Mouse (Mus musculus): Measurements from ENCODE around the gene Clstn2. TPM values are rescaled to one million over a fixed set of nuclear protein-coding genes. Genes with fewer than 3 reads are reported as not detected.

The Clstn2 gene
- polyA plus RNA-seq, 1 experiment from 2014 or later, result 2.8 TPM

GRCm38 (mm10) chr9:97476456-97476855 lies 556.5 kb downstream of the Clstn2 start:
- H3K27ac ChIP-seq, result no peak overlapping the region

DNA sequence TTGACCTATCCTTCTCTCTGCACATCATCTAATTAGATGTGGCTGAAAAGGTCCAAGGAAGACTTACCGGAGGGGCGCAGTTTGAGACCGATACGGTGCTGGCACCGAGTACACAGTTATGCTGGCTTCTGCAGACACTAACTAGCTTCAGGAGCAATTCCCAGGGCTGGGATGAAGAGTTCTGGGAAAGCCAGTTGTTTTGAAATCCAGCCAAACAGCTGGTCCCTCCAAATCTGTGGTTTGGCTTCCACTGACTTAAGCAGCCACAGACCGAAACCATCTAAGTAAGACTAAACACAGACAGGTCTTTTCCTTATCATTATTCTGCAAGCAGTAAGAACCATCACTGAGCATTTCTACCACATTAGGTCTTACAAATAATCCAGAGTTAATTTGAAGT lies 558.1 kb downstream of the Clstn2 start:
- WGBS, result 93% methylated on average over 6 of the region's 6 CpGs

More at GRCm38 (mm10) chr9:97476456-97476855, 556.5 kb downstream of the Clstn2 start:
- no peak overlapping the region for H3K4me2 ChIP-seq
- H3K9ac ChIP-seq, result no peak overlapping the region
- H3K4me1 ChIP-seq, result peaks cover 3% of the 10 kb centered on the region; the same call in 1 of the 2 replicates
- H3K9me3 ChIP-seq, result no peaks in the 10 kb centered on the region
- H3K27me3 ChIP-seq, result no peaks in the 10 kb centered on the region
- 85% methylated on average over 3 of the region's 3 CpGs for WGBS
- no peak overlapping the region for H3K4me3 ChIP-seq (replicated peaks)
- no peak for ATAC-seq (ENCODE audit: low FRiP score)
- H3K36me3 ChIP-seq (replicated peaks), result no peaks in the 10 kb centered on the region

GRCm38 (mm10) chr9:97471014-97471591 lies 561.9 kb downstream of the Clstn2 start:
- Histone ChIP-seq H3K27ac (no peak overlapping the region), H3K36me3 (replicated peaks) (no peaks in the 10 kb centered on the region), H3K4me1 (no peaks in the 10 kb centered on the region), H3K9ac (no peak overlapping the region), H3K4me3 (replicated peaks) (no peak overlapping the region), H3K4me2 (no peak overlapping the region), H3K9me3 (no peaks in the 10 kb centered on the region), H3K27me3 (no peaks in the 10 kb centered on the region)
- ATAC-seq (ENCODE audit: low FRiP score), result no peak
- WGBS, result 76% methylated on average over 7 of the region's 7 CpGs

More for the DNA sequence above, 558.1 kb downstream of the Clstn2 start:
- Histone ChIP-seq H3K4me2 (no peak overlapping the region), H3K36me3 (replicated peaks) (no peaks in the 10 kb centered on the region), H3K9ac (no peak overlapping the region), H3K27me3 (no peaks in the 10 kb centered on the region), H3K4me3 (replicated peaks) (no peak overlapping the region), H3K27ac (no peak overlapping the region), H3K9me3 (no peaks in the 10 kb centered on the region), H3K4me1 (peaks cover 3% of the 10 kb centered on the region; the same call in 1 of the 2 replicates)
- no peak for ATAC-seq (ENCODE audit: low FRiP score)

DNA sequence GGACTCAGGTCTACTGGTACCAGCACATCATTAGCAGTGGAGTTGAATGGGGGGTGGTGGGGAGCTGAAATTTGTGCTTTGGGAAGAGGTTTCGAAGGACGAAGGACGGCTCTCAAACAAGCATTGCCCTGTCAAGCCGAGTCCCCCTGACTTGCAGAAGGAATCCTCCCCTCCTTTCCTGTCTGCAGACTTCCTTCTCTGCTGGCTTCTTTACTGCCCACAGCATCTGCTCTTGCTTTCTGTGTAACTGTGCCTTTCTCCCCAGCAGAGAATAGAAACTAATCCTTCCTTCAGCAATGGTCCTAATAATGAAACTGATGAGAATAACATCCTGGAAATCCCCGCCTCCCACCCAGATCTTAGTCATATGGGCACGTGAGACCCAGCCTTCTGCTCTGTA lies 572.5 kb downstream of the Clstn2 start:
- WGBS, result 71% methylated on average over 6 of the region's 6 CpGs
- no peak for ATAC-seq (ENCODE audit: low FRiP score)

DNA sequence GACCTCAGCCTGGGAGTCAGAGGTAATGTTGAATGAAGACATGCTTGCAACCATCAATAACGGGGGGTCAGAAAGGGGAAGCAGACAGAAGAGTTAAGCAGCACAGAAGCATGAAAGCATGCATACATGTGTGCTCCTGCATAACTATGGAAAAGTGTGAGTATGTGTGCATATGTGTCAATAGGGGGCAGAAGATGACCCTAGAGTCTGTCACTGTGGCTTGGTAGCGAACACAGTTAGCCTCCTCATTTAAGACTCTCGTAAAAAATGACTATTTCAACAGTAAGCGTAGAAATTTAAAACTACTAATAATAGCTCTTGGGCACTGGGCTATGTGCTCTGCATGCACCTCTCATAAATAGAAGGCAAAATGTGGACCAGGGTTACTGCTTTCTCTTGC lies 573.2 kb downstream of the Clstn2 start:
- H3K27ac ChIP-seq, result no peak overlapping the region
- no peaks in the 10 kb centered on the region for H3K4me1 ChIP-seq
- no peaks in the 10 kb centered on the region for H3K9me3 ChIP-seq
- no peaks in the 10 kb centered on the region for H3K27me3 ChIP-seq
- no peak overlapping the region for H3K4me3 ChIP-seq (replicated peaks)
- WGBS, result 82% methylated on average over 4 of the region's 4 CpGs
- H3K36me3 ChIP-seq (replicated peaks), result no peaks in the 10 kb centered on the region
- no peak for ATAC-seq (ENCODE audit: low FRiP score)
- H3K4me2 ChIP-seq, result no peak overlapping the region
- H3K9ac ChIP-seq, result no peak overlapping the region

More for the DNA sequence above, 572.5 kb downstream of the Clstn2 start:
- Histone ChIP-seq H3K36me3 (replicated peaks) (no peaks in the 10 kb centered on the region), H3K4me3 (replicated peaks) (no peak overlapping the region), H3K27me3 (no peaks in the 10 kb centered on the region), H3K27ac (no peak overlapping the region), H3K4me2 (no peak overlapping the region), H3K9ac (no peak overlapping the region), H3K4me1 (no peaks in the 10 kb centered on the region), H3K9me3 (no peaks in the 10 kb centered on the region)

DNA sequence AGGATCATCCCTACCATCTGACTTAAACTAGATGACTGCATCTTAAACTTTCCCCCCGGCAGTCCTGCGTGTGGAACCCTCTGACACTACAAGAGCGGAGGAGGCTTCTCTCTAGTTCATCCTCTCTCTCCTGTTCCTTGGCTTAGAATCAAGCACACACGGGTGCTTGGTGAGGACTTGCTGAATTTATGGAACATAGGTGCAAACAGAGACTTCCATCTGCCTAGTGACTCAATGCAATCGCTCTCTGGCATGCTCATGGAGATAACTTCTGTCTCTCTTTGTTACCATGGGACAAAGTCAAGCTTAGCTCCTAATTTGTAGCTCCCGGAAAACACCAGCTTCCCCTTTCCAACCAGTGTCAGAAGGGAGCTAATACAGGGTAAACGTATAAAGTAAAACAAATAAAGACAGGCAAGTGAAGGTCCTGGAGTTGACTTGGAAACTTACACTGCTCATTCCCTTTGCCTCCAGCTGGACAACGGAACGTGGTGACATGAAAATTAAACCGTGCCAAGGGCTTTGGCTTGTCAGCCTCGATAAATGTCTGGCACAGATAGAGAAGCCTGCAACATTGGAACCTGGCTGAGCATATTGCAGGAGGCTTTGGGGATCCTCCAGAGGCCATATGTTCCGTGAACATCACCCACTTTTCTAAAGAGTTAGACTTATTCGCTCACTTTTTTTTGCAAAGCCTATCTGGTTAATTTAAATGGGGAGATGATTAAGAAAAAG lies 583.5 kb downstream of the Clstn2 start:
- Histone ChIP-seq H3K36me3 (replicated peaks) (no peaks in the 10 kb centered on the region), H3K4me3 (replicated peaks) (no peak overlapping the region), H3K9me3 (no peaks in the 10 kb centered on the region), H3K4me1 (no peaks in the 10 kb centered on the region), H3K4me2 (no peak overlapping the region), H3K27me3 (no peaks in the 10 kb centered on the region), H3K9ac (no peak overlapping the region), H3K27ac (no peak overlapping the region)
- no peak for ATAC-seq (ENCODE audit: low FRiP score)
- 90% methylated on average over 13 of the region's 13 CpGs for WGBS

- no peaks in the 10 kb centered on the region for H3K4me1 ChIP-seq
- no peak overlapping the region for H3K4me2 ChIP-seq
- no peaks in the 10 kb centered on the region for H3K27me3 ChIP-seq
- WGBS, result 89% methylated on average over 7 of the region's 7 CpGs
- H3K36me3 ChIP-seq (replicated peaks), result no peaks in the 10 kb centered on the region
- no peaks in the 10 kb centered on the region for H3K9me3 ChIP-seq
- H3K27ac ChIP-seq, result no peak overlapping the region
- H3K4me3 ChIP-seq (replicated peaks), result no peak overlapping the region
- no peak for ATAC-seq (ENCODE audit: low FRiP score)
- H3K9ac ChIP-seq, result no peak overlapping the region
These were observed 592.9 kb downstream of the Clstn2 start for GRCm38 (mm10) chr9:97439872-97440636.

DNA sequence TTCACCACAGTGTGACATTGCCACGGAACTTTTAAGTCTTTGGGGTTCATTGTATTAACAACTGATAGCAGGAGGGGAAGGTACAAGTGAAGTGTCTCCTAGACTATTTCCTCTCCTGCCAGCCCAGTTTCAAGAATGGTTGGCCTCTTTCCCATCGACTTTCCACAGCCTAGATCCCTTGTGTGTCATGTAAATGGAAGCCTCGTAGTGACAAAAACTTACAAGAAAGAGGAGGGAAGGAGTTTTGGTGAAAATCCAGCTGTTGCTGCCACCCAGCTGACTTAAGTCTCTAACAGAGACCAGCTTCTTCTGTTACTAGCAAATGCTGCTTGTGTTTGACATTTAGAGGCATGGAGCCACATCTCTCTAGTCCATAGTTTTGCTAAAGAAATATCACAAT lies 598.3 kb downstream of the Clstn2 start:
- Histone ChIP-seq H3K4me1 (no peaks in the 10 kb centered on the region), H3K4me2 (no peak overlapping the region), H3K36me3 (replicated peaks) (no peaks in the 10 kb centered on the region), H3K4me3 (replicated peaks) (no peak overlapping the region), H3K9me3 (no peaks in the 10 kb centered on the region), H3K9ac (no peak overlapping the region), H3K27me3 (no peaks in the 10 kb centered on the region), H3K27ac (no peak overlapping the region)
- 65% methylated on average over 3 of the region's 3 CpGs for WGBS
- ATAC-seq (ENCODE audit: low FRiP score), result no peak

GRCm38 (mm10) chr9:97429885-97430449 lies 603.0 kb downstream of the Clstn2 start:
- no peak overlapping the region for H3K4me3 ChIP-seq (replicated peaks)
- H3K9ac ChIP-seq, result no peak overlapping the region
- H3K4me1 ChIP-seq, result no peaks in the 10 kb centered on the region
- no peak overlapping the region for H3K4me2 ChIP-seq
- 79% methylated on average over 1 of the region's 1 CpGs for whole genome bisulfite sequencing
- H3K27ac ChIP-seq, result no peak overlapping the region
- no peak for ATAC-seq (ENCODE audit: low FRiP score)
- no peaks in the 10 kb centered on the region for H3K36me3 ChIP-seq (replicated peaks)
- no peaks in the 10 kb centered on the region for H3K9me3 ChIP-seq
- no peaks in the 10 kb centered on the region for H3K27me3 ChIP-seq

- no peak for ATAC-seq (ENCODE audit: low FRiP score)
- 82% methylated on average over 7 of the region's 7 CpGs for WGBS
These were observed 604.9 kb downstream of the Clstn2 start for GRCm38 (mm10) chr9:97428127-97428526.

DNA sequence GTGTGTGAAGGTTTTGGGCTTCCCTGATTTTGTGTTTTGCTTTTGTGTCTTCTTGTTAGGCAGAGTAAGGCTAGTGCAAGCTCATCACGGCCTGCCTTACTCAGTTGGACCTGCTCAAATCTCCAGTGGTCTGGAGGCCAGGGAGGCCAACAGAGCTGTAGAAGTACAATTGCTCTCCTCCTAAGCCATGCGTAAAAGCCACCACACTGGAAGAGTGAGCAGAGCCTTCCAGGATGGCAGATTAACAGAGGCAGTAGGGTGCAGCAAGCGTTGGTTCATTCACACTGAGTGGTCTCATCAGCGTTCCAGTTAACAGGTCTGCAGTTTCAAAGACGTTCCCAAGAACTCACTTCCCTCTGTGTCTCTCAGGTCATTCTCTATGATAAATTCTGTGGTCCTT lies 612.1 kb downstream of the Clstn2 start:
- H3K4me1 ChIP-seq, result no peaks in the 10 kb centered on the region
- WGBS, result 73% methylated on average over 5 of the region's 5 CpGs

More at GRCm38 (mm10) chr9:97428127-97428526, 604.9 kb downstream of the Clstn2 start:
- Histone ChIP-seq H3K36me3 (replicated peaks) (no peaks in the 10 kb centered on the region), H3K27me3 (no peaks in the 10 kb centered on the region), H3K4me3 (replicated peaks) (no peak overlapping the region), H3K27ac (no peak overlapping the region), H3K9me3 (no peaks in the 10 kb centered on the region), H3K4me1 (no peaks in the 10 kb centered on the region), H3K9ac (no peak overlapping the region), H3K4me2 (no peak overlapping the region)

More for the DNA sequence above, 612.1 kb downstream of the Clstn2 start:
- Histone ChIP-seq H3K4me2 (no peak overlapping the region), H3K27me3 (no peaks in the 10 kb centered on the region), H3K4me3 (replicated peaks) (no peak overlapping the region), H3K27ac (no peak overlapping the region), H3K9me3 (no peaks in the 10 kb centered on the region), H3K9ac (no peak overlapping the region), H3K36me3 (replicated peaks) (no peaks in the 10 kb centered on the region)
- no peak for ATAC-seq (ENCODE audit: low FRiP score)

All from forebrain, embryonic 12.5 days (tissue).